ENCODE assay signal across 7 mouse cellular contexts in genomic region chr7:19178443-19179092, GRCm38 (mm10). TPM values are rescaled to one million over a fixed set of nuclear protein-coding genes. Genes with fewer than 3 reads are reported as not detected.
DNase-seq lines count a peak whose midpoint lies in the region; TF ChIP-seq lines count a peak whose summit lies in the region.

No protein-coding gene starts in this region.

- H3K36me3 ChIP-seq in megakaryocyte, embryonic 14.5 days (replicated peaks; ENCODE audit: low read length), result peaks cover 14% of the 10 kb centered on the region

- no peak overlapping the region for H3K27ac ChIP-seq in gastrocnemius, adult 2 months
- peak overlapping the region; percentile 98 for H3K27ac ChIP-seq in left cerebral cortex, adult 2 months

- no peaks in the 10 kb centered on the region for H3K9me3 ChIP-seq in megakaryocyte, embryonic 14.5 days

- H3K4me1 ChIP-seq in megakaryocyte, embryonic 14.5 days, result peaks cover 74% of the 10 kb centered on the region

- H3K4me3 ChIP-seq in gastrocnemius, adult 2 months, result peak overlapping the region; percentile 56
- peak overlapping the region; percentile 70 for H3K4me3 ChIP-seq in left cerebral cortex, adult 2 months
- peak overlapping the region; percentile 89 for H3K4me3 ChIP-seq in megakaryocyte, embryonic 14.5 days (replicated peaks)

- peaks cover 39% of the 10 kb centered on the region for H3K27me3 ChIP-seq in megakaryocyte, embryonic 14.5 days (replicated peaks)

- DNase-seq in ZHBTc4 (ENCODE audit: low read depth, low spot score), result peak; percentile 89
- DNase-seq in cerebellum, postnatal 25 days, result peak; percentile 86 to 92
- peak; percentile 75 for DNase-seq in gastrocnemius, adult 2 months
- DNase-seq in induced T-regulatory cell, adult 2 months (ENCODE audit: low read depth), result peak; percentile 92
- peak; percentile 80 to 88 for DNase-seq in left cerebral cortex, adult 2 months (ENCODE audit: extremely low spot score in 1 of 2, low spot score in 2 of 2)
- peak; percentile 68 to 74 for DNase-seq in right cerebral cortex, postnatal 36 days (ENCODE audit: low spot score in 2 of 2)

- TF ChIP-seq CTCF in gastrocnemius, adult 2 months (IDR thresholded peaks at IDR 0.05), result peak; percentile 87
- TF ChIP-seq CTCF in left cerebral cortex, adult 2 months (IDR thresholded peaks at IDR 0.05), result peak; percentile 87

- intact Hi-C loops in gastrocnemius, adult 2 months (cut with DNase I), result loop anchor here (2.0 to 5.0 kb wide), 3 partner anchors 30 to 122 kb away; partner anchors contain the start of genes Ppm1n and Rtn2
- intact Hi-C loops in left cerebral cortex, adult 2 months (cut with DNase I), result loop anchor here (2.0 to 5.0 kb wide), 4 partner anchors 18 to 164 kb away; no protein-coding TSS in a partner anchor

RNA-seq across cellular contexts. Expression of gene Eml2, which starts 2.3 kb away (rescaled TPM):
- 10 to 100 TPM in 1 of 2 experiments, 1 to 10 TPM in 1; 9.5 to 10.5 TPM for total RNA-seq in gastrocnemius, adult 2 months (2021)
- 100 to 1,000 TPM; 131 to 138 TPM for total RNA-seq in left cerebral cortex, adult 2 months (2021)
- 53.9 and 56.3 TPM in 2 replicates for polyA plus RNA-seq in megakaryocyte, embryonic 14.5 days (2012; ENCODE audit: insufficient read depth, low replicate concordance)

RNA-seq across cellular contexts. Expression of gene Gipr, which starts 12.6 kb away (rescaled TPM):
- not detected for total RNA-seq in gastrocnemius, adult 2 months (2021)
- 1 to 10 TPM; 1.8 to 1.9 TPM for total RNA-seq in left cerebral cortex, adult 2 months (2021)
- polyA plus RNA-seq in megakaryocyte, embryonic 14.5 days (2012; ENCODE audit: insufficient read depth, low replicate concordance), result 1.2 TPM in 2 replicates

RNA-seq across cellular contexts. Expression of gene Snrpd2, which starts 29.0 kb away (rescaled TPM):
- 10 to 100 TPM; 49.7 to 58.0 TPM for total RNA-seq in gastrocnemius, adult 2 months (2021)
- total RNA-seq in left cerebral cortex, adult 2 months (2021), result 10 to 100 TPM; 69.8 to 73.3 TPM
- 50.5 and 69.4 TPM in 2 replicates for polyA plus RNA-seq in megakaryocyte, embryonic 14.5 days (2012; ENCODE audit: insufficient read depth, low replicate concordance)

RNA-seq across cellular contexts. Expression of gene Qpctl, which starts 29.5 kb away (rescaled TPM):
- total RNA-seq in gastrocnemius, adult 2 months (2021), result 1 to 10 TPM; 2.0 TPM
- 10 to 100 TPM; 14.8 to 16.3 TPM for total RNA-seq in left cerebral cortex, adult 2 months (2021)
- polyA plus RNA-seq in megakaryocyte, embryonic 14.5 days (2012; ENCODE audit: insufficient read depth, low replicate concordance), result 5.0 and 11.8 TPM in 2 replicates

RNA-seq across cellular contexts. Expression of gene Gpr4, which starts 33.8 kb away (rescaled TPM):
- total RNA-seq in gastrocnemius, adult 2 months (2021), result 1 to 10 TPM; 1.9 to 2.9 TPM
- total RNA-seq in left cerebral cortex, adult 2 months (2021), result 1 to 10 TPM; 2.4 to 3.8 TPM
- 0.03 TPM in 1 of 2 replicates, not detected in the other for polyA plus RNA-seq in megakaryocyte, embryonic 14.5 days (2012; ENCODE audit: insufficient read depth, low replicate concordance)

Comparison
In these comparisons a context has a peak if more than half of its experiments do, and no peak if none do; other contexts are left out.
1. RNA of gene Eml2, which starts 2.3 kb away (total RNA-seq): 131 to 138 TPM in left cerebral cortex, adult 2 months; 9.5 to 10.5 TPM in gastrocnemius, adult 2 months; every median in the first group is over 10 times any median in the second.
2. Peak in every context shown above with its lines, with median percentiles within 50 percentile points of each other: DNase-seq and H3K4me3 ChIP-seq.